Mouse (Mus musculus) hematopoietic multipotent progenitor cell, adult 10-12 weeks (in vitro differentiated cells): ENCODE measurements around the gene Gm20826. TPM values are rescaled to one million over a fixed set of nuclear protein-coding genes. Genes with fewer than 3 reads are reported as not detected.

Experiments used
- polyA plus RNA-seq: library from polyadenylated mRNA; stranded (reverse); fragments of >175 nt; gene quantifications from 2 replicates; pipeline ENCODE4 v1.2.3, GENCODE M21; 2012; ENCODE audit warnings: low replicate concordance

The Gm20826 gene
- not detected in 2 replicates for polyA plus RNA-seq

GRCm38 (mm10) chrY:7638389-7638788 lies at the start of gene Gm20826:
Gm20826 (minus strand) TSS chrY:7638489.

Other genes starting within 250 kb of the Gm20826 start
- not detected in 2 replicates for gene Gm21788, start 233.5 kb downstream of the Gm20826 start, polyA plus RNA-seq
- not detected in 2 replicates for gene Gm28576, start 84.5 kb upstream of the Gm20826 start, polyA plus RNA-seq